Mouse (Mus musculus) liver, embryonic 11.5 days (tissue): ENCODE measurements around the gene Ppm1f. TPM values are rescaled to one million over a fixed set of nuclear protein-coding genes. Genes with fewer than 3 reads are reported as not detected.
"Not testable (repeated sequence)": the region's sequence is repeated elsewhere in the genome, so short reads cannot be mapped to it uniquely, and the experiment has no call there.

Source experiments
- ATAC-seq: fragments of 200-750 bp; cut with Nextera tagmentation; replicated peaks from 2 replicates; pipeline ENCODE4 v1.8.0; 2017; ENCODE audit warnings: moderate number of reproducible peaks, mild to moderate bottlenecking, moderate TSS enrichment, moderate library complexity; ENCODE audit not compliant: low FRiP score
- DNase-seq: peaks from one replicate; pipeline ENCODE4 v3.0.0-alpha.2; 2017; ENCODE audit warnings: low spot score
- H3K27ac ChIP-seq: fragments of 300-500 bp; sonication (generic); 2 replicates; pipeline ENCODE4 v1.5.1; 2014; ENCODE audit warnings: mild to moderate bottlenecking, low read depth, low read length, control low read depth
- H3K27me3 ChIP-seq: fragments of 300-500 bp; sonication (generic); replicated peaks from 2 replicates; pipeline ENCODE4 v1.6.1; 2014; ENCODE audit warnings: low read length, mixed read lengths; ENCODE audit not compliant: control insufficient read depth, insufficient read depth
- H3K36me3 ChIP-seq: fragments of 300-500 bp; sonication (generic); 2 replicates; pipeline ENCODE4 v1.6.1; 2014; ENCODE audit warnings: mild to moderate bottlenecking, low read length, moderate library complexity, mixed read lengths; ENCODE audit not compliant: control insufficient read depth, insufficient read depth
- H3K4me1 ChIP-seq: fragments of 300-500 bp; sonication (generic); replicated peaks from 2 replicates; pipeline ENCODE4 v1.6.1; 2014; ENCODE audit warnings: low read length, mixed read lengths; ENCODE audit not compliant: control insufficient read depth, insufficient read depth
- H3K4me2 ChIP-seq: fragments of 300-500 bp; sonication (generic); 2 replicates; pipeline ENCODE4 v1.6.1; 2014; ENCODE audit warnings: mild to moderate bottlenecking, control low read depth, moderate library complexity
- H3K4me3 ChIP-seq: fragments of 300-500 bp; sonication (generic); 2 replicates; pipeline ENCODE4 v1.5.1; 2014; ENCODE audit warnings: low read depth, low read length, control low read depth
- H3K9ac ChIP-seq: fragments of 300-500 bp; sonication (generic); 2 replicates; pipeline ENCODE4 v1.6.1; 2014; ENCODE audit warnings: low read depth, low read length, control low read depth
- H3K9me3 ChIP-seq: fragments of 300-500 bp; sonication (generic); 2 replicates; pipeline ENCODE4 v1.6.1; 2016; ENCODE audit warnings: low read length, inconsistent platforms, mixed read lengths; ENCODE audit not compliant: control insufficient read depth
- WGBS: fragments of 180-500 bp; shearing (Covaris S2); extraction: QIAGEN DNeasy Blood & Tissue Kit; methylation state at CpG from one replicate; pipeline ENCODE4 v1.1.7; 2014; 5-methylcytosine and 5-hydroxymethylcytosine counted together
- polyA plus RNA-seq: library from polyadenylated mRNA; unstranded; fragments of >200 nt; fragmentation: Nextera tagmentation; extraction: Ambion mirVana; gene quantifications from 2 replicates; pipeline ENCODE4 v1.2.1, GENCODE M21; 2014

The Ppm1f gene
- polyA plus RNA-seq, 1 experiment from 2014 or later: 20.0 TPM

GRCm38 (mm10) chr16:16924481-16924880 lies 28.2 kb downstream of the Ppm1f start:
- WGBS: 88% methylated on average over 3 of the region's 3 CpGs
- Histone ChIP-seq H3K36me3 (peaks cover 16% of the 10 kb centered on the region), H3K9me3 (no peaks in the 10 kb centered on the region)

DNA sequence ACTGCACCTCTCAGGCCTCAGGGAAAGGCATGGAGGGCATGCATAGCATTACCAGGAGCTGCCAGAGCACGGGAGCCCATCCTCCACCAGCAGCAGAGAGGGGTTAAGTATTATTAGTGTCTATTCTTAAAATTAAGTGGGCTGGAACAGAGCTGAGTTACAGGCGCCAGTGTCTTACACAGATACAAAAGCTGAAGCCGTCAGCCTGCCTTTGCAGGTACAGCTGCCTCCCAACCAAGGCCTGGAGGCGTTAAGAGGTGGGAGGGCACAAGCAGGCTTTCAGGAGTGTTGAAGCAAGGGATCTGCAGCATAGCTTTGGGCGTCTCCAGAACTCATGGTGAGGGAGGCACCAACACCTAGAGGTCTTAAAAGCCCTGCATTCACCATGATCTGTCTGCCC lies 30.3 kb downstream of the Ppm1f start:
- H3K4me3 ChIP-seq: no peak overlapping the region
- H3K36me3 ChIP-seq: peaks cover 8% of the 10 kb centered on the region
- 78% methylated on average over 5 of the region's 5 CpGs for WGBS
- no peak for DNase-seq
- no peak for ATAC-seq
- H3K4me1 ChIP-seq: no peaks in the 10 kb centered on the region
- H3K9me3 ChIP-seq: no peaks in the 10 kb centered on the region
- no peak overlapping the region for H3K4me2 ChIP-seq
- H3K27ac ChIP-seq: no peak overlapping the region
- H3K9ac ChIP-seq: no peak overlapping the region
- H3K27me3 ChIP-seq: no peaks in the 10 kb centered on the region

More at GRCm38 (mm10) chr16:16924481-16924880, 28.2 kb downstream of the Ppm1f start:
- H3K4me1 ChIP-seq: no peaks in the 10 kb centered on the region
- H3K9ac ChIP-seq: no peak overlapping the region
- no peak overlapping the region for H3K27ac ChIP-seq
- H3K4me2 ChIP-seq: no peak overlapping the region
- H3K27me3 ChIP-seq: no peaks in the 10 kb centered on the region
- ATAC-seq: no peak
- H3K4me3 ChIP-seq: no peak overlapping the region
- DNase-seq: no peak

GRCm38 (mm10) chr16:16928908-16929307 lies 32.6 kb downstream of the Ppm1f start:
- not testable (repeated sequence) for H3K27ac ChIP-seq, H3K9ac ChIP-seq, H3K4me2 ChIP-seq, H3K4me3 ChIP-seq, H3K4me1 ChIP-seq, DNase-seq, H3K9me3 ChIP-seq, ATAC-seq, H3K27me3 ChIP-seq, H3K36me3 ChIP-seq
- whole genome bisulfite sequencing: 76% methylated on average over 3 of the region's 3 CpGs

DNA sequence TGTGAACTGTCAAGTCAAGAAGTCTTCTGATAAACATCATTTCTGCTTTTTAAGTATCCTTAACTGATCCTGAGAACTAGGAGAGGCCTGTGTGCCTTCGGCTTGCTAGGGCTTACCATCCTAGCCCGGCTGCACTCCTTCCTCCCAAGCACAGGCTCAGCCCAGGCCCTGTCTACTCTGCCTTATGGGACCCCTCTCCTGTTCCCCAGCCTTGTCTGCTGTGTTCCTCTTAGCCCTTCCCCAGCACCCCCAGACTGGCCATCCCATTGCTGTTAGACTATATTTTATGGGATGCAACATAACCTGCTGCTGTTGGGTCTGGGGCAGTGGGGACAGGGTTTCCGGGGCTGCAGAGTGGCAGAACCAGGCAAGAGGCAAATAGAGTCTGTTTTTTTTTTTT lies 34.1 kb downstream of the Ppm1f start:
- 85% methylated on average over 3 of the region's 3 CpGs for WGBS
- DNase-seq: no peak
- Histone ChIP-seq H3K27ac (no peak overlapping the region), H3K4me2 (no peak overlapping the region), H3K36me3 (no peaks in the 10 kb centered on the region), H3K9me3 (no peaks in the 10 kb centered on the region; the same call in 1 of the 2 replicates), H3K9ac (no peak overlapping the region), H3K4me1 (no peaks in the 10 kb centered on the region), H3K27me3 (no peaks in the 10 kb centered on the region), H3K4me3 (no peak overlapping the region)
- ATAC-seq: no peak

DNA sequence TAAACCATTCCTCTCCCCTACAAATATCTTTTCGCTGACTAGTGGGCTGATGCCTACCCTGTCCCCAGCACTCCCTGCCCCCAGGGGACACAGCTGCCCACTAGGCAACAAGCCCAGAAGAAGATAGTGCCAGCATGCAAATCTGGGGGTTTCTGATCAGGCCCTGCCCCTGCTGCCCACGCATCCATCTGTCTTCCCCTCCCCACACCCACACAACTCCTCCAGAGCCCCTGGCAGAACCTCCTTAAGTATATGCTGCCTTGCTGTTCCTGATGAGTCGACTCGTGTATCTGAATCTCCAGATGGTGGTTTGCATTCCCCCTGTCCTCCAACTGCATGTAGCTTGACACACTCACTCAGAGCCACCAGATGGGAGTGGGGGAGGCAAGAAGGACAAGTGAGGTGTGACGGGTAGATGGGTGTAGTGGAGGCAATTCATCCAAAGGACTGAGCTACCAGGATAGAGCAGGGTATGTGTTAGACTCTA lies 34.6 kb downstream of the Ppm1f start:
- WGBS: 69% methylated on average over 5 of the region's 5 CpGs

DNA sequence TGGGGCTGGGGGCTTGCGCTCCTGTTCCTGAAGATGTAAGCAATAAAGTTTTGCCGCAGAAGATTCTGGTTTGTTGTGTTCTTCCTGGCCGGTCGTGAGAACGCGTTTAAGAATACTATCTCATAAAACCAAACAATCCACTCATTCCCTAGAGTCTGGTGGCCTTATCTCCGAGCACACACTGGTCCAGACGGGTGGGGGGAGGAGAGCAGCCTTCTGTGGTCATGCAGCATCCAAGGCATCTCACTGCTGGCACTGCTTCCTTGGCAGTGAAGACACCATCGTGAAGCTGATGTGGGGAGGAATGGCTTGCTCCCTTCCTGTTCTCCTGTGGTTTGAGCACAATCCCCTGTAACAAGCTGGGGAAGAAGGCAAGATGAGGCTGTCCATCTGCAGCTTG lies 43.3 kb downstream of the Ppm1f start:
- Histone ChIP-seq H3K27me3 (no peaks in the 10 kb centered on the region), H3K4me3 (no peak overlapping the region), H3K4me2 (no peak overlapping the region), H3K4me1 (no peaks in the 10 kb centered on the region), H3K36me3 (no peaks in the 10 kb centered on the region), H3K9me3 (no peaks in the 10 kb centered on the region), H3K9ac (no peak overlapping the region), H3K27ac (no peak overlapping the region)
- WGBS: 79% methylated on average over 9 of the region's 9 CpGs
- peak; percentile 28 for DNase-seq
- no peak for ATAC-seq

More for the DNA sequence above, 34.6 kb downstream of the Ppm1f start:
- Histone ChIP-seq H3K4me1 (no peaks in the 10 kb centered on the region), H3K4me2 (no peak overlapping the region), H3K27ac (no peak overlapping the region), H3K27me3 (no peaks in the 10 kb centered on the region), H3K4me3 (no peak overlapping the region), H3K9me3 (no peaks in the 10 kb centered on the region; the same call in 1 of the 2 replicates), H3K9ac (no peak overlapping the region), H3K36me3 (no peaks in the 10 kb centered on the region)
- DNase-seq (peak; percentile 29), ATAC-seq (no peak)

- Histone ChIP-seq H3K4me2 (no peak overlapping the region), H3K4me3 (no peak overlapping the region), H3K9ac (no peak overlapping the region), H3K27me3 (no peaks in the 10 kb centered on the region), H3K36me3 (no peaks in the 10 kb centered on the region), H3K9me3 (no peaks in the 10 kb centered on the region), H3K27ac (no peak overlapping the region), H3K4me1 (no peaks in the 10 kb centered on the region)
- 87% methylated on average over 2 of the region's 2 CpGs for WGBS
- DNase-seq (peak; percentile 6), ATAC-seq (no peak)
Measured at GRCm38 (mm10) chr16:16941078-16941477, 44.8 kb downstream of the Ppm1f start.

GRCm38 (mm10) chr16:16958575-16958974 lies 62.3 kb downstream of the Ppm1f start:
- H3K4me1 ChIP-seq: no peaks in the 10 kb centered on the region
- H3K9me3 ChIP-seq: no peaks in the 10 kb centered on the region
- no peak overlapping the region for H3K9ac ChIP-seq
- H3K4me2 ChIP-seq: no peak overlapping the region
- ATAC-seq (no peak), DNase-seq (no peak)
- no peaks in the 10 kb centered on the region for H3K36me3 ChIP-seq
- WGBS: 18% methylated on average over 3 of the region's 5 CpGs
- no peak overlapping the region for H3K4me3 ChIP-seq
- no peaks in the 10 kb centered on the region for H3K27me3 ChIP-seq
- no peak overlapping the region for H3K27ac ChIP-seq

DNA sequence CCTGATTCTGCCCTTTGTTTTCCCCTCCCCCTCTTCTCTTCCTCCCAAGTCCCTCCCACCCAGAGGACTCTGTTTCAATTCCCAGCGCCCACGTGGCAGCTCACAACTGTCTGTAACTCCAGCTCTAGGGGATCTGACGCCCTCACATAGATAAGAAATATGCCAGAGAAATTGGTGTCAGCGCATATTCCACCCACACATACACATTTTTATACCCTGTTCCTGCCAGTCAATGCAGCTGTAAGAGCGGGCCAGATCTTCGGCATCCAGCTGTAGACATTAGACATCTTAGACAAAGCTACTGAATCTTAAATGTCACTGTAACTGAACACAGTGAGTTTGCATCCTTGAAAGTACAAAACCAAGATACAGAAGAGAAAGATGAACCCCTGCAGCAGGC lies 63.6 kb downstream of the Ppm1f start:
- H3K4me3 ChIP-seq: no peak overlapping the region
- DNase-seq: no peak
- H3K4me1 ChIP-seq: 0 out of 2 replicates have a peak, but pooled peaks cover 2% of the 10 kb centered on the region
- H3K27ac ChIP-seq: no peak overlapping the region
- H3K27me3 ChIP-seq: no peaks in the 10 kb centered on the region
- H3K4me2 ChIP-seq: no peak overlapping the region
- 81% methylated on average over 6 of the region's 6 CpGs for WGBS
- no peak overlapping the region for H3K9ac ChIP-seq
- H3K9me3 ChIP-seq: no peaks in the 10 kb centered on the region
- ATAC-seq: no peak
- no peaks in the 10 kb centered on the region for H3K36me3 ChIP-seq
